Mouse (Mus musculus) spleen, adult 2 months (tissue): ENCODE measurements at regions not wholly inside any gene's neighbourhood (a gene's known extent, or its start where the extent isn't known, plus 50 kb on each side); places are given as distances from the start of the nearest gene placed in this dataset.

Experiments
- DNase-seq, 2 experiments: peaks; one replicate each; pipeline versions ENCODE4 v3.0.0 to v3.0.0-alpha.2; 2012 to 2021; ENCODE audit warnings: low spot score in 2 of 2, low read depth in 1 of 2
- H3K27ac ChIP-seq: fragments of 200-500 bp; 2 replicates; pipeline ENCODE4 v1.5.1; 2012; ENCODE audit warnings: low read length, inconsistent platforms; ENCODE audit not compliant: insufficient read depth
- H3K27me3 ChIP-seq: fragments of 200-500 bp; 2 replicates; pipeline ENCODE4 v1.6.1; 2012; ENCODE audit warnings: mild to moderate bottlenecking, moderate library complexity, low read length, inconsistent platforms; ENCODE audit not compliant: control insufficient read depth, insufficient read depth
- H3K36me3 ChIP-seq: fragments of 200-500 bp; 2 replicates; pipeline ENCODE4 v1.6.1; 2012; ENCODE audit warnings: mild to moderate bottlenecking, low read length, inconsistent platforms; ENCODE audit not compliant: control insufficient read depth, insufficient read depth
- H3K4me1 ChIP-seq: fragments of 200-500 bp; 2 replicates; pipeline ENCODE4 v1.6.1; 2011; ENCODE audit warnings: inconsistent platforms; ENCODE audit not compliant: control insufficient read depth, insufficient read depth, insufficient read length
- H3K4me3 ChIP-seq: fragments of 200-500 bp; 2 replicates; pipeline ENCODE4 v1.5.1; 2011; ENCODE audit warnings: mild to moderate bottlenecking, inconsistent platforms; ENCODE audit not compliant: insufficient read depth, insufficient read length; ENCODE audit errors: extremely low read depth
- CTCF ChIP-seq: fragments of 200-500 bp; IDR thresholded peaks from 2 replicates; pipeline ENCODE4 v1.5.1; 2011; ENCODE audit warnings: mild to moderate bottlenecking, inconsistent platforms; ENCODE audit not compliant: insufficient read depth, insufficient read length, insufficient replicate concordance; ENCODE audit errors: extremely low read depth
- POLR2A ChIP-seq: fragments of 200-500 bp; IDR thresholded peaks from 2 replicates; pipeline ENCODE4 v1.6.1; 2011; ENCODE audit warnings: low read depth, low read length, inconsistent platforms
- WGBS: fragments of 180-500 bp; shearing (Covaris S2); methylation state at CpG from one replicate; pipeline ENCODE4 v1.1.7; 2018; 5-methylcytosine and 5-hydroxymethylcytosine counted together

DNA sequence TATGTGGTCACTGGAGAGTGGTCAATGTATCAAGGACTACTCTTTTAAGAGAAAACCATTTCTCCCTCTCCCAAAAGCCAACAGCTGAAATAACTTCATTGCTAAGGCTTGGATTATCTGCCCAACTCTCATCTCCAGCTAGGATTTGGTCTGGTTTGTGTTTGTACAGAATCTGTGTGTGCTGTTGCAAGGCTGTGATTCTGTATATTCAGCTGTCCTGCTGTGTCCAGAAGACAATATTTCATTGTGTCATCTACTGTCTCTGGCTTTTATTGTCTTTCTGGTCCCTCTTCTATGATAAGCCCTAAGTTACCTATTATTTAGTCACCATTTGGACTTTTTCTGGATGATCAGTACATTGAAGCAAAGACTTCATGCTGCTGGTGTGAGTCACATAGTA is 110.9 kb downstream of the Cenpc1 start:
- no peaks in the 10 kb centered on the region for H3K27me3 ChIP-seq
- no peak for TF ChIP-seq POLR2A
- TF ChIP-seq CTCF, result no peak
- H3K4me1 ChIP-seq, result no peaks in the 10 kb centered on the region
- DNase-seq, result no peak
- no peak overlapping the region for H3K27ac ChIP-seq
- no peak overlapping the region for H3K4me3 ChIP-seq
- no peaks in the 10 kb centered on the region for H3K36me3 ChIP-seq

DNA sequence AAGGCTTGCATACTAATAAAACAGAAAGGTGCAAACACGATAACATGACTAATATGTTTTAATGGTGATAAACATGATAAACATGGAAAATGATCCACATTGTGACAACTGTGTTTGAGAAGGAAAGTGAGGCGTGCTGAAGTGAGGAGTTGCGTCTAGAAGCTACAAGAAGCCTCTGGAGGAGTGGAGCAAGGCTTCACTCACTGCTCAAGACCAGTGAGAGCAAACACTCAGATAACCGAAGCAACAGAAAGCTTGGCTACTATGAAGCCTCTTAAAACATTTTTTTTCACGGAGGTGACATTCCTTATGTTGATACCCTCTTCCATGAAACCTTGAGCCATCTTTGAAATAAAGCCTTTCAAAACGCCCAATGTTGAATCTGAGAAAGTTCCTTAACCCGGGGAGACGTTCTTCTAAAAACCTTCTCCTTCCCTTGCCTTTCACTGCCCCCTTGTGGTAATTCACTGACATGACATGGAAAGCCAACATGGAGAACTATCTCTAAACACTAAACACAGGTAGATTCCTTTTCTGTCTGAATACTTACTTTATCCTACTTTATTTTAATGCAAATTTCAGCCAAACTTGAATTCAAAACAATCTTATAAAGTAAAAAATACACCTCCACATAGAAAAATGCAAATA is 128.6 kb downstream of the Cenpc1 start:
- H3K27me3 ChIP-seq, result no peaks in the 10 kb centered on the region
- TF ChIP-seq POLR2A, result no peak
- 0 out of 2 replicates have a peak, but pooled peaks have one; percentile 4 for TF ChIP-seq CTCF
- H3K27ac ChIP-seq, result no peak overlapping the region
- H3K4me3 ChIP-seq, result no peak overlapping the region
- DNase-seq, result no peak
- H3K4me1 ChIP-seq, result no peaks in the 10 kb centered on the region
- 37% methylated on average over 8 of the region's 8 CpGs for WGBS
- H3K36me3 ChIP-seq, result no peaks in the 10 kb centered on the region

DNA sequence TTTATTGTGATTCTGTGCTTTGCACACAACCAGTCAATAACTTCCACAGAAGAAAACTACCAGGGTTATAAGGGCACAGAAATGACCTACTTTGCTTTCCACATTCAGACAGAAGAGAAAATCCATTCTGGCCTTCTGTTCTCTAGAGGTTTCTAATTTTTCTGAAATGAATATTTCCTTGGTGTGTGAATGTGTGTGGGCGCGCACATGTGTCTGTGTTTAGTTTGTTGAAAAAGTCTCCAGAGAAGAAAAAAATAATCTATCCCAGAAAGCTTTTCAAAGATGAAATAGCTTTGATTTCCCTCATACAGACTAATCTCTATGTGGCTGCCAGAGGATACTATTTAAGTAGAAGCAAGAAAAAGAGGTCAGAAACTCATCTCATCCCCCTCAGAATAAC is 147.1 kb downstream of the Cenpc1 start:
- Histone ChIP-seq H3K4me1 (no peaks in the 10 kb centered on the region), H3K27me3 (no peaks in the 10 kb centered on the region), H3K36me3 (no peaks in the 10 kb centered on the region), H3K27ac (no peak overlapping the region), H3K4me3 (no peak overlapping the region)
- 91% methylated on average over 2 of the region's 2 CpGs for WGBS
- DNase-seq, result no peak
- TF ChIP-seq POLR2A (no peak), CTCF (no peak)

DNA sequence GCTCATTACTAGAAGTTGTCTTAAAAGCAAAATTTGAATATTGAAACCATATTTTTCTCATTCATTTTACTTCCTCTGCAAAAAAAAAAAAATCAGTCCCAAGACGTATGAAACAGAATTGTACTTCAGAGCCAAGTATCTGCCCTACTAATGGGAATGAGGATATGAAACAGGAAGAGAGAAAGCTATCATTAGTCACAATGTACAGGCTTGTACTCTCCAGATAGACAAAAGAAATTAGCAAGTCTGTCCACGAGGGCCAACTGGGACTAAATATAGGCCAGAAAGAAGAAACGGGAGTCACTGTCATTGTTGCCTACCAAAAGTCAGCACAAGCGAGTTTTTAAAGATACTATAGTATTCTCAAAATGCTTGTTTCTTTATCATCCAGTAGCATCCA is 150.4 kb downstream of the Cenpc1 start:
- TF ChIP-seq CTCF, result no peak
- TF ChIP-seq POLR2A, result no peak
- H3K27me3 ChIP-seq, result no peaks in the 10 kb centered on the region
- H3K4me3 ChIP-seq, result no peak overlapping the region
- no peaks in the 10 kb centered on the region for H3K36me3 ChIP-seq
- 39% methylated on average over 4 of the region's 4 CpGs for WGBS
- DNase-seq, result no peak
- H3K27ac ChIP-seq, result no peak overlapping the region
- H3K4me1 ChIP-seq, result no peaks in the 10 kb centered on the region

DNA sequence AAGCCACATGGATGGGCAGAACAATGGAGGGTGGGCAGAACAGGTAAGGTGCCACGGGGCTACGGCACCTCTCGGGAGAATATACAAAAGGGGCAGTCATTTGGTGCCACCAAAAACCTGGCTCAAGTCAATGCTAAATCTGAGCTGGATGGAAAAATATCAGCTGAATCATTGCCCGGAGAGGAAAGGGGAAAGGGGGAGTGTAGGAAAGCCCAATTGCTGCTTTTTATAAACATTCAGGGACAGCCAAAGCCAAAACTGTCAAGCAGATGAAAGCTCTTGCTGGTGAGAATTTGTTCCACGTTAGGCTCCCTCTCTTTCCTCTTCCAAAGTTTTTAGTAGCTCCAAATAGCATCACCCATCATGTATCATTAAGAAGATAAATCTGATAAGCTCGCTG is 168.9 kb downstream of the Cenpc1 start:
- TF ChIP-seq CTCF (no peak), POLR2A (no peak)
- 82% methylated on average over 6 of the region's 6 CpGs for WGBS
- Histone ChIP-seq H3K4me3 (no peak overlapping the region), H3K27ac (no peak overlapping the region), H3K4me1 (no peaks in the 10 kb centered on the region), H3K27me3 (no peaks in the 10 kb centered on the region), H3K36me3 (no peaks in the 10 kb centered on the region)
- no peak for DNase-seq

- Histone ChIP-seq H3K27me3 (no peaks in the 10 kb centered on the region), H3K4me3 (no peak overlapping the region)
- 67% methylated on average over 2 of the region's 2 CpGs for WGBS
Observed at GRCm38 (mm10) chr5:85895814-85896213, 169.6 kb downstream of the Cenpc1 start.

DNA sequence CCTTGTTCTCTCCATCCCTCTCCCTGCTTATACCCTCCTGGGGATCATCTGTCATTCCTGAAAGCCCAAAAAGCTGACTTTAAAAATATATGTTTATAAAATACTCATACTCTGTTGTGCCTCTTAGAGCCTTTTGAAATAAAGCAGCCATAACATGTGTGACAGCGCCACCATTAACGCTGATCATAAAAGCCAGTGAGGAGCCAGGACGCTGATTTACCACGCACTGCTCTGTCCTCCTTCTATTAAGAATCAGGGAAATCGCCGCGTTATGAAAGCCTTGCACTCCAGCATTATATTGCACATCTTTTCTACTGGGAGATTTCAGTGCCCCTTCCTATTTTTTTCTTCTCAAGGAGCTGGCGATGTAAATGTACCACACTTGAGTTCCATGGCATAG is 195.1 kb downstream of the Cenpc1 start:
- TF ChIP-seq CTCF (no peak), POLR2A (no peak)
- DNase-seq, result no peak
- Histone ChIP-seq H3K27ac (no peak overlapping the region), H3K4me1 (no peaks in the 10 kb centered on the region), H3K27me3 (no peaks in the 10 kb centered on the region), H3K4me3 (no peak overlapping the region), H3K36me3 (no peaks in the 10 kb centered on the region)
- 86% methylated on average over 8 of the region's 8 CpGs for WGBS

More at GRCm38 (mm10) chr5:85895814-85896213, 169.6 kb downstream of the Cenpc1 start:
- Histone ChIP-seq H3K4me1 (no peaks in the 10 kb centered on the region), H3K27ac (no peak overlapping the region), H3K36me3 (no peaks in the 10 kb centered on the region)
- TF ChIP-seq CTCF (no peak), POLR2A (no peak)
- DNase-seq, result no peak

GRCm38 (mm10) chr5:85832556-85832955 is 232.8 kb downstream of the Cenpc1 start:
- no peaks in the 10 kb centered on the region for H3K27me3 ChIP-seq
- no peak for TF ChIP-seq POLR2A
- no peak for TF ChIP-seq CTCF
- no peak overlapping the region for H3K27ac ChIP-seq
- no peak overlapping the region for H3K4me3 ChIP-seq
- WGBS, result 88% methylated on average over 2 of the region's 2 CpGs
- H3K4me1 ChIP-seq, result no peaks in the 10 kb centered on the region
- H3K36me3 ChIP-seq, result no peaks in the 10 kb centered on the region
- no peak for DNase-seq
